Mouse (Mus musculus) frontal cortex, postnatal 36 days (tissue): Measurements from ENCODE around the gene Os9.

ENCODE experiments used
- DNase-seq, 2 experiments: peaks; one replicate each; pipeline ENCODE4 v3.0.0; 2022; ENCODE audit warnings: low spot score in 2 of 2

Os9 gene

DNA sequence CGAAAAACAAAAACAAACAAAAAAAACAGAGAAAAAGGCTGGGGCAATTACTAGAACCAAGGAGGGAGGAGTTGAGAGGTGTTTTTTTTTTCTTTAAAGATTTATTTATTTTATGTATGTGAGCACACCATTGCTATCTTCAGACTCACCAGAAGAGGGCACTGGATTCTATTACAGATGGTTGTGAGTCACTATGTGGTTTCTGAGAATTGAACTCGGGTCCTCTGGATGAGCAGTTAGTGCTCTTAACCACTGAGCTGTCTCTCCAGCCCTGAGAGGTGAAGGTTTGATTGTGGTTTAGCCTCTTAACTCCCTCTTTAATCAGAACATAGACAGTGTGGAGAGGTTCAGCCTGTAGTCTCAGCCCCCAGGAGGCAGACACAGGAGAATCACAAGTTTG lies 5.9 kb downstream of the Os9 start:
- DNase-seq, result no peak

DNA sequence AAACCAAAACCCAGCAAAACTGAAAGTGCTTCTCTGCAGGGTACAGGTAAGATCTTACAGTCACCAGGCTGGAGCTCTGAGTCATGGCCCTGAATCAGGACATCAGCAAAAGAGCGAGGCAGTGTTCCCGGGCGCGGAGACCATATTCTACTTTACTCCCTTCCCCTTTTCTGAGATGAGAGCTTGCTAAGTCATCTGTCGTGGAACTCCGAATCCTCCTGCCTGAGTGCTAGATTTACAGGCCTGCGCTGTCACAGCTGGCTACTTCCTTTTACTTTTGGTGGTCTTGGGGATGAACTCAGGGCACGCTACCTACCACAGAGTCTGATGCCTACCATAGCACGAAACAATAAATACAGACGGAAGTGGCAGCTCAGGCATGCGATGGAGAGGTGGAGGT lies 6.5 kb downstream of the Os9 start:
- no peak for DNase-seq

DNA sequence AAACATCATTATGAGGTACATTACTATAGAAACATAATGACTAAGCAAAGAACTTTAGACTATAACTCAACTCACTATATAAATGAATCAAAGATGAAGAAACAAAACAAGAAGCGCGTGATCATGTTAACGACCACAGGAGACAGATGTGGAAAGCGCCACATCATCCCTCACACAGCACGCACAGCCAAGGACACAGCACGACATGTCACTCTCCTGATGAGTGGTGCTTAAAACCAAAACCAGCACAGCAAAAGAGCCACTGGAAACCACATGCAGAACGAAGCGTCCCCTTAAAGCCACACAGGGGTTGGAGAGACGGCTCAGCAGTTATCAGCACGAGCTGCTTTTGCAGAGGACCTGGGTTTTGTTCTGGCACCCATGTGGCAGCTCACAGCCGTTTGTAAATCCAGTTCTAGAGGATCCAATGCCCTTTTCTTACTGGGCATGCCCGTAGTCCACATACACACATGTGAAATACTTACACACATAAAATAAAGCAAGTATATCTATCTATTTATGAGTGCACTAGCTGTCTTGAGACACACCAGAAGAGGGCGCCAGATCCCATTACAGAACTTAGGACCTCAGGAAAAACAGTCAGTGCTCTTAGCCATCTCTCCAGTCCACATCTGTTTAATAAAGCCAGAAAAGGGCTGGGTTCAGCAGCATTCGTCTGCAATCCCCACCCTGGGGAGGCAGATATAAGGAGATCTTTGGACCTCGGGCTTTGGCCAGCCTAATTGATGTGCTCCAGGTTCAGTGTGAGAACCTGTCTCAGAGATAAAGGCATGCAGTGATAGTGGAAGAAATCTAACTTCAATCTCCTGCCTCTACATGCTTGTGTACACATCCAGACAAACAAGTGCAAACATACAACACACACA lies 9.7 kb downstream of the Os9 start:
- DNase-seq, result no peak

DNA sequence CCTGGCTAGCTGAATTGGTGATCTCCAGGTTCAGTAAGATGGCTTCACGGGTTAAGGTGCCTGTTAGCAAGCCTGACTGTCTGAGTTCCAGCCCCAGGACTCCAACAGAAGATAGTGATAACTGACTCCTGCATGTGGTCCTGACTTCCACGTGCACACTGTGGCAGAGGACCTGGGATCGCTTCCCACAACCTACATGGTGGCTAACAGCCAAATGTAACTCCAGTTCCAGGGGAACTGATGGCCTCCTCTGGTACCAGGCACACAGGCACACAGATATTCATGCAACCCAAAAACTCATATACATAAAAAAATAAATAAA lies 12.7 kb downstream of the Os9 start:
- no peak for DNase-seq

- DNase-seq, result no peak
Measured at GRCm38 (mm10) chr10:127107563-127108261, 13.2 kb downstream of the Os9 start.

DNA sequence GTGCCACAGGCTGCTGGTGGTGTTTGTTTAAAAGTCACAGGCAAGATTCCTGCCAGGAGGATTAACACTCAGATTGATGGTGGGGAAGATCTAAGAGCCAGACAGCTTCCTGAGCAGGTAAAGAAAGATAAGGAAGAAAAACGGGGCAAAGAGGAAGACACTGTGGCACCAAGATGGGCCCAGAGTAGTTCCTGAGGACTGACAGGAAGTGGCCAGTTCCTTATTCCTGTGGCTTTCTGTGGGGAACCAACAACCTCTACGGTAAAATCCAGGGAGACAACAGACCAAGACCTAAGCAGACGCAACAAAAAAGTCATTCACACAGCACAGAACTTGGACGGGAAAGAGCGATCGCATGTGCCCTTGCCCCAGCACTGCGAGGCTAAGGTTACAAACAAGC lies 17.3 kb downstream of the Os9 start:
- DNase-seq, result no peak

- DNase-seq, result no peak
Measured at GRCm38 (mm10) chr10:127101151-127101550, 19.8 kb downstream of the Os9 start.

- no peak for DNase-seq
Measured at GRCm38 (mm10) chr10:127100414-127100813, 20.5 kb downstream of the Os9 start.

DNA sequence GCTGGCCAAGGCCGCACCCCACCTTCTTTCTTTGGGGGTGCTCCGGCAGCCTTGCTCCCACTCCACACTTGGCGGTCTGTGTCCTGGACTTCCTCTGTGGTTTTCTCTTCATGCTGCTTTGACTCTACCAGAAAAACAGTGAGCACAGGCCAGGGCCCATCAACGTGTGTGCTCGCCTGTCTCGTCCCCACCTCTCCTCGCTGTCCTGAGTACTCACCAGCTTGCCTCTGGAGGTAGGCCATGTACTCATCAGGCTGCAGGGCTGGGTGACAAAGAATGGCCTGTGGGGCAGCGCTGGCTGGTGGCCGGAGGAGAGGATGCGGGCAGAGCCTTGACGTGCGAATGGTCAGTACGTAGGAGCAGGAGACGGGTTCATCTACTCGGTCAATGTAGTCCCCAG lies 21.1 kb downstream of the Os9 start:
- no peak for DNase-seq

- DNase-seq, result no peak
Measured at GRCm38 (mm10) chr10:127099191-127099590, 21.7 kb downstream of the Os9 start.

DNA sequence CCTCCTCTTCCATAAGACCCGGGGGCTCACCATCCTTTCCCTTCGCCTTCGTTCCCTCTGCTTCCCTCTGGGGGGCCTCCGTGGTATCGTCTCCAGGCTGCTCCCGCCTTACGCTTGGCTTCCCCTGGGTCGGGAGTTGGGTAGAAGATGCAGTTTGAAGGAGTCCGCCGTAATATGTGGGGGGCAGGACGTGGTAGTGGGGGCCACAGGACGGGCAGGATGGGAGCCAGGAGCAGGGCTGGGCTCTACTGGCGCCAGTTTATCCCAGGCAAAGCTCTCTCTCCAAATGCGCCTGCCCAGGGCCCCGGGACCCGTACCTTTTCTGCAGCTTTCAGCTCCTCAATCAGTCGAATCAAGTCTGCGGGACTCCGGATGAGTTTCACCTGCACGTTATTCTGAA lies 22.4 kb downstream of the Os9 start:
- DNase-seq, result no peak

GRCm38 (mm10) chr10:127094382-127094802 lies 26.5 kb downstream of the Os9 start:
- DNase-seq, result no peak

DNA sequence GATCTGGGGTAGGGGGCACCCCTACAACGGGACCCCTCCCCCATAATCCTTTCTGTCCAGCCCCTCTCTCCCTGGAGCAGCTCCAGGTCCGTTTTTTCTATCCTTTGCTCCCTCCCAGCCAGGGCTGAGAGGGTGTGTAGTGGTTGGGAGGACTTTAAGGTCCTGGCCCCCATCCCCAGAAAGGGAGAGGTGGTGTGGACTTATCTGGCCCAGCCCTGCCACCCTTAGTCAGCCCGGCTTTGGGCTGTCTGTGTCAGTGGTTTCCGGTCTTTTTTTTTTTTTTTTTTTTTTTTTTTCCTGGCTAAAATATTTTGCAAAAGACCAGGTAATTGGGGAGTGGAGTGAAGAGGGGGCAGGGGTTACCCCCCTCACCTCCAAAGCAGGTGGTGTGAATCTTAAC lies 28.2 kb downstream of the Os9 start:
- DNase-seq, result no peak

DNA sequence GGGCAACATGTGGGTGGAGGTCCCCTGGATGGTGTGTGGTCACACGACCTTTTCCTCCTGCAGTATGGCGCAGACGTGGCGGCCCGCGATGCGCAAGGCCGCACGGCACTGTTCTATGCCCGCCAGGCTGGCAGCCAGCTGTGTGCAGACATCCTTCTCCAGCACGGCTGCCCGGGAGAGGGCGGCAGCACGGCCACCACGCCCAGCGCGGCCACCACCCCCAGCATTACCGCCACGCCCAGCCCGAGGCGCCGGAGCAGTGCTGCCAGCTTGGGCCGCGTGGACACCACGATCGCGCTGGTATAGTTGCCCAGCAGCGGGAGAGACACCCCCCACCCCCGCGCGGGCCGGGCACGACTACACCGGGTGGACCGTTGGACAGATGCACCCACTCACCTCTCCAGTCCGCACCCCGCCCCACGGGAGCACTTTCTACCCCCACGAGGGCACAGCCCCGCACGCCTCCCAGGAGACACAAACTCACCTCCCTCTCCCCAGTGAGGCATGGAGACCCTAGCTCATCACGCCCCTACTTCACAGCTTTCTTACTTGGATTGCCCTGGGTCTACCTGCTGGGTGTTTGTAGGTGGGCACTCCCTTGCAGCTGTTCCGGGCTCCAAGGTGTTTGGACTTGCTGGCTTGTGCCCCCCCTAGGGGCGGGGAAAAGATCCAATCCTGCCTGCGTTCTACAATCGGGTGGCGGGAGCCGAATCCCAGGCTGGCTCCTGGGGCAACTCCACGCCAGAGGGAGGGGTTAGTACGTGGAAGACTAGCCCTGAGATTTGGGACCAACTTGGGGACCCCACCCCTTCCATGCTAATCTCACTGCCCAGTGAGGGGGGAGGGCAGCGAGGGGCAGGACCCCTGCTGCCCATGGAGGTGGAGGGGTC lies 29.2 kb downstream of the Os9 start:
- peak in 1 of 2 experiments; percentile 51 for DNase-seq

GRCm38 (mm10) chr10:127090560-127091411 lies 30.1 kb downstream of the Os9 start:
- peak; percentile 60 for DNase-seq

GRCm38 (mm10) chr10:127085633-127086032 lies 35.3 kb downstream of the Os9 start:
- no peak for DNase-seq

DNA sequence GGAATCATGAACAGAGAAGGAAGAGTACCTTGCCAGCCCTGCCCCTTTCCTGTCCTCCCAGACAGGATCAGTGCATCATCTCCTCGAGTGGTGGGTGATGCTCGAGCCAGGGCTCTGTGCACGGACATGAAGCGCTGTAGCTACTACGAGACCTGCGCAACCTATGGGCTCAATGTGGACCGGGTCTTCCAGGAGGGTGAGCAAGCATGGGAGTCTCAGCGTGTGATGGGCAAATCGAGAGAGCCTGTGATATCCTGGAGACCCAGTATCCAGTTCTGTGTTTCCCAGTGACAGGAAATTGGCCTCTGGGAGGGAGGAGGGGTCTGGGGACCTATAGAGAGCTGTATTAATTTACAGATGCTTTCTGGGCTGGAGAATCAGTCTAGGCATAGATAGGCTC lies 35.9 kb downstream of the Os9 start:
- DNase-seq, result no peak

GRCm38 (mm10) chr10:127083915-127084306 lies 37.0 kb downstream of the Os9 start:
- no peak for DNase-seq

- no peak for DNase-seq
Measured at GRCm38 (mm10) chr10:127083292-127083914, 37.5 kb downstream of the Os9 start.

DNA sequence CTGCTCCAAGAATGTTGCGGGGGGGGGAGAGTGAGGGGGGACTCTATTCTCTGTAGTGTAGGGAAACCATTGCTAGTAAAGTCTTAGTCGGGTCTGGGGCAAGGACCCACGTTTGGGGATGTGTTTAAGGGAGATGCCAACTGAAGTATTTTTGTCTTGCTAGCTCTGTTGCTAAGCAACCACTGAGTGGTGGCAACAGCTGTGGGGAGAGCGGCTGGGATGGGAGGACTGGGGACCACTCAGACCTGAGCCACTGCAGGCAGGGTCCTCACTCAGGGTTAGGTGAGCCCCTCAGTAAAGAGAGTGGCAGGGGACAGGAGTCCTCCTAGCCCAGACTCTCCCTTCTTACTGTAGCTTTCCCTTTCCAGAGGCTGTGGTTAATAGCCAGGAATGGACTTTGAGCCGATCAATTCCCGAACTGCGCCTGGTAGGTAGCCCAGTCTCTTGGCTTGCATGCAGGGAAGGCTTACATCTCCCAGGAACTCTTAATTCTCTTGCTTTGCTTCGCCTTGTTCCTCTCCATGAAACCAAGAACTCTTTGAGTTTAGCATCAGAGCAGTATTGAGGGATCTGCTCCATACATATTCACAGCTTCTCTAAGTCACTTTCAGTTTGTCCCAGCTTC lies 38.8 kb downstream of the Os9 start:
- DNase-seq, result no peak
